Mouse (Mus musculus) embryonic facial prominence, embryonic 10.5 days (tissue): ENCODE measurements at regions not wholly inside any gene's neighbourhood (a gene's known extent, or its start where the extent isn't known, plus 50 kb on each side); places are given as distances from the start of the nearest gene placed in this dataset.

Experiments
- DNase-seq: peaks from one replicate; pipeline ENCODE4 v3.0.0-alpha.2; 2017; ENCODE audit warnings: low spot score
- H3K27ac ChIP-seq: fragments of 300-500 bp; sonication (generic); replicated peaks from 2 replicates; pipeline ENCODE4 v1.5.1; 2016; ENCODE audit warnings: mild to moderate bottlenecking
- H3K27me3 ChIP-seq: fragments of 300-500 bp; sonication (generic); replicated peaks from 2 replicates; pipeline ENCODE4 v1.6.1; 2016; ENCODE audit warnings: low read depth, mild to moderate bottlenecking; ENCODE audit not compliant: poor library complexity, severe bottlenecking
- H3K36me3 ChIP-seq: fragments of 300-500 bp; sonication (generic); replicated peaks from 2 replicates; pipeline ENCODE4 v1.6.1; 2016; ENCODE audit warnings: mild to moderate bottlenecking, moderate library complexity
- H3K4me1 ChIP-seq: fragments of 300-500 bp; sonication (generic); 2 replicates; pipeline ENCODE4 v1.6.1; 2016
- H3K4me3 ChIP-seq: fragments of 300-500 bp; sonication (generic); 2 replicates; pipeline ENCODE4 v1.5.1; 2016; ENCODE audit warnings: mild to moderate bottlenecking, moderate library complexity
- H3K9me3 ChIP-seq: fragments of 300-500 bp; sonication (generic); 2 replicates; pipeline ENCODE4 v1.6.1; 2016; ENCODE audit warnings: mild to moderate bottlenecking
- WGBS: fragments of 180-500 bp; shearing (Covaris S2); methylation state at CpG from one replicate; pipeline ENCODE4 v1.1.7; 2016; 5-methylcytosine and 5-hydroxymethylcytosine counted together

DNA sequence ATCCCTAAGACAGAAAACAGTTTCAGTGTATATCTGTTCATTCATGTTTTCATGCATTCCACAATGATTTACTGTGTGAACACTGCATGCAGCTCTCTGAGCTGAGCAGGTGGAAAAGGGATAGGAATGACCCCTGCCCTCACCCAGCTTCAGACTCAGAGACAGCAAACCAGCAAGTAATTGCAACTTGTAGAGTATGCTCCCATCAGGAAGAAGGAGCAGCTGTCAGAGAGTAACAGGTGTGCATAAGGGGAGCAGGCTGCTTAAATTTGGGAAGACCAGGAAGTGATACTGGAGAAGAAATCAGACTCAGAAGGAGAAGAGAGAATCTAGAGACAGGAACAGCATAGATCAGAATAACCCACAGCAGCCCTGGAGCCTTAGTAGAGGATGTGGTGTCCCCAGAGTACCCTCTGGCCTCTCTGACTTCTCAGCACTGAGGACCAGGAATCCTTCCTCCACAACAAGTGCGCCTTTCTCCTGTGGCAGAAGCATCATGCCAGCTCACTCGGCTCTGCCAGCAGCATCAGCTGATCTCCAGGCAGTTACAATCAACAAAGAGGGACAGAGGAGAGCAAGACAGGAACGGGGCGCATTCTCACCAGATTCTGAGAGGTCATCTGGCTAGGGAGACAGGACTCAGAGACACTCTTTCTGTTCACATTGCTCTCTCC is 116.5 kb upstream of the Ncam1 start:
- peaks cover 9% of the 10 kb centered on the region for H3K4me1 ChIP-seq
- no peak overlapping the region for H3K4me3 ChIP-seq
- no peaks in the 10 kb centered on the region for H3K36me3 ChIP-seq
- no peak overlapping the region for H3K27ac ChIP-seq
- no peaks in the 10 kb centered on the region for H3K9me3 ChIP-seq
- DNase-seq = no peak
- whole genome bisulfite sequencing = 77% methylated on average over 4 of the region's 4 CpGs
- H3K27me3 ChIP-seq = no peaks in the 10 kb centered on the region

DNA sequence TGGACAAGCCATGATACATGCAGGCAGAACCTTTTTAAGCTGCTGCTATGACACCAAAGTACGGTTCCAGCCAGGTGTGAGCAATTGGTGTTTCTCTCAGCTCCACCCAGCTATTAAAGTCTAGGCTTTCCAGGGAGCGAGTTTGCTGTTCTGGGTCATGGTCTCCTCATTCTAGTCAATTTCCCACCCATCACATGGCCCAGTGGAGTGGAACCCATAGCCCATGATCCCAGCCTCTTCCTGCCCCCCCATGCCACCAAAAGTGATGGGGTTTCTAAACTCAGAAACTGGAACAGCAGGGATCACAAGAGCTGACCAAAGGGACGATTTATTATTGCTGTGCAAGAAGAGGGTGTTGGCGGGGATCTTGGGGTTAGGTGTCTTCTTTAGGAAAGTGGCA is 115.0 kb upstream of the Ncam1 start:
- DNase-seq = no peak
- H3K9me3 ChIP-seq = no peaks in the 10 kb centered on the region
- no peak overlapping the region for H3K4me3 ChIP-seq
- peaks cover 9% of the 10 kb centered on the region for H3K4me1 ChIP-seq
- H3K27ac ChIP-seq = no peak overlapping the region
- no peaks in the 10 kb centered on the region for H3K27me3 ChIP-seq
- H3K36me3 ChIP-seq = no peaks in the 10 kb centered on the region
- 87% methylated on average over 4 of the region's 4 CpGs for WGBS

GRCm38 (mm10) chr9:49912306-49912705 is 113.6 kb upstream of the Ncam1 start:
- Histone ChIP-seq H3K27ac (no peak overlapping the region), H3K27me3 (no peaks in the 10 kb centered on the region), H3K9me3 (no peaks in the 10 kb centered on the region), H3K4me3 (no peak overlapping the region), H3K4me1 (peaks cover 9% of the 10 kb centered on the region), H3K36me3 (no peaks in the 10 kb centered on the region)
- DNase-seq = no peak
- 80% methylated on average over 1 of the region's 1 CpGs for WGBS

DNA sequence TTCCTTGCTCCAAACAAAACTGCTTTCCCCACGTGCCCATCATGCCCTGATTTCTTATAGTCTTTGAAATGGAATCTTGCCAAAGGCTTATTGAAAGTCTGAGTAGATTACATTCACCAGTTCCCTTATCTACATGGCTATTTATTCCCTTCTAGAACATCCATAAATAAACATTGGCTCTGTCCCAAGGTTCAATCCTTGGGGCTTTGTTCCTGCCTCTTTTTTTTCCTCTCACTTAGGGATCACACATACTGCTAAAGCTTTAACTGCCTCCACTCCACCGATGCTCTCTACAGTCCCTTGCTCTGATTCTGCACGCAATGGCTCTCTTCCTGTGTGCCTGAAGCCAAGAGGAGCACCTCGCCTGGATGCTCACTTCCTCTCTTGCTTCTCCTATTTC is 107.6 kb upstream of the Ncam1 start:
- no peaks in the 10 kb centered on the region for H3K9me3 ChIP-seq
- no peaks in the 10 kb centered on the region for H3K36me3 ChIP-seq
- 69% methylated on average over 4 of the region's 4 CpGs for WGBS
- no peak for DNase-seq
- no peak overlapping the region for H3K27ac ChIP-seq
- no peaks in the 10 kb centered on the region for H3K27me3 ChIP-seq
- no peaks in the 10 kb centered on the region for H3K4me1 ChIP-seq
- H3K4me3 ChIP-seq = no peak overlapping the region

DNA sequence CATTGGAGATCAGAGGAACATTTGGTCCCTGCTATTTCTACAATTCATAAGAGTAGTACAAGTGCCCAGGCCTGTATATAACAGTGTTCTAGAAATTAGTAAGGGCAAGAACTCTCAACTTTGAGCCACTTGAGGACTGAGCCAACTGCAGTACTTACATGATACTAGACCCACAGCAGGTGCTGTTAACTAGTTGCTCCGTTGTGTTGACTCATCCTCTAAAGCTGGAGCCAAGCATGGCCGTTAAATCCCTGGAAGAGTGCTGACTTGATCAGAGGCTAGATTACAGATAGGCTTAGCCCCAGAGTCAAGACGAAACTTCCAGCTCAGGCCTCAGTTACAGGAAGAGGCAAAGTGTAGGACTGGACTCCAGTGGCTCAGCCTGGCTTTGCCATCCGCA is 107.0 kb upstream of the Ncam1 start:
- no peaks in the 10 kb centered on the region for H3K9me3 ChIP-seq
- WGBS = 88% methylated on average over 4 of the region's 4 CpGs
- no peak for DNase-seq
- 0 out of 2 replicates have a peak, but pooled peaks cover 2% of the 10 kb centered on the region for H3K4me1 ChIP-seq
- H3K27ac ChIP-seq = no peak overlapping the region
- no peaks in the 10 kb centered on the region for H3K36me3 ChIP-seq
- no peaks in the 10 kb centered on the region for H3K27me3 ChIP-seq
- no peak overlapping the region for H3K4me3 ChIP-seq

- no peaks in the 10 kb centered on the region for H3K27me3 ChIP-seq
- H3K36me3 ChIP-seq = no peaks in the 10 kb centered on the region
- 91% methylated on average over 5 of the region's 5 CpGs for WGBS
Measured at GRCm38 (mm10) chr9:49898947-49899346, 100.2 kb upstream of the Ncam1 start.

GRCm38 (mm10) chr9:49884516-49885343 is 86.0 kb upstream of the Ncam1 start:
- Histone ChIP-seq H3K27ac (no peak overlapping the region), H3K4me1 (peaks cover 8% of the 10 kb centered on the region), H3K9me3 (no peaks in the 10 kb centered on the region), H3K4me3 (no peak overlapping the region), H3K27me3 (no peaks in the 10 kb centered on the region), H3K36me3 (no peaks in the 10 kb centered on the region)
- DNase-seq = no peak
- 77% methylated on average over 12 of the region's 12 CpGs for WGBS

More at GRCm38 (mm10) chr9:49898947-49899346, 100.2 kb upstream of the Ncam1 start:
- no peak for DNase-seq
- Histone ChIP-seq H3K4me1 (0 out of 2 replicates have a peak, but pooled peaks cover 4% of the 10 kb centered on the region), H3K27ac (no peak overlapping the region), H3K4me3 (no peak overlapping the region), H3K9me3 (no peaks in the 10 kb centered on the region)

- H3K4me3 ChIP-seq = no peak overlapping the region
- DNase-seq = peak; percentile 16
- no peaks in the 10 kb centered on the region for H3K36me3 ChIP-seq
- H3K27me3 ChIP-seq = no peaks in the 10 kb centered on the region
- WGBS = 28% methylated on average over 3 of the region's 3 CpGs
- no peaks in the 10 kb centered on the region for H3K9me3 ChIP-seq
- H3K27ac ChIP-seq = peak overlapping the region; percentile 24; the same call in 1 of the 2 replicates
- H3K4me1 ChIP-seq = peaks cover 12% of the 10 kb centered on the region
Measured at GRCm38 (mm10) chr9:49879361-49880128, 80.8 kb upstream of the Ncam1 start.

DNA sequence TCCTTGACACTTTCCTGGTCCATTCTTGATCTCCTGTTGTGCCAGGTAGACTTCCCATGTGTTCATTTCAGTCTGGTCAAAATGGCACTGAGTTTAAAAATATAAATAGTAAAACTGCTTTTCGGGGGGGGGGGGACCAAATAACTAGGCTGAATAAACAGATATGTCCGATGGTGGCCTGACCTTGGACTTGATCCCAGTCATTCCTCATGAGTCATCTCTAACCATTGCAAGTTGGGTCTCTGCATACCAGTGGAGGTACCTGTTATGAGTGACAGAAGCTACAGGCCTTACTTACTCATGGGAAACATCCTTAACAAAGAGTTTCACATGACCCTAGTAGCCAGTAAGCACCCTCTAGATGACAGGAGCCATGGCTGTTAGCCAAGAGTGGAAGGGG is 76.2 kb upstream of the Ncam1 start:
- no peak for DNase-seq
- Histone ChIP-seq H3K27ac (no peak overlapping the region), H3K36me3 (no peaks in the 10 kb centered on the region), H3K4me1 (peaks cover 26% of the 10 kb centered on the region), H3K4me3 (no peak overlapping the region), H3K9me3 (no peaks in the 10 kb centered on the region), H3K27me3 (no peaks in the 10 kb centered on the region)
- 85% methylated on average over 2 of the region's 2 CpGs for WGBS

DNA sequence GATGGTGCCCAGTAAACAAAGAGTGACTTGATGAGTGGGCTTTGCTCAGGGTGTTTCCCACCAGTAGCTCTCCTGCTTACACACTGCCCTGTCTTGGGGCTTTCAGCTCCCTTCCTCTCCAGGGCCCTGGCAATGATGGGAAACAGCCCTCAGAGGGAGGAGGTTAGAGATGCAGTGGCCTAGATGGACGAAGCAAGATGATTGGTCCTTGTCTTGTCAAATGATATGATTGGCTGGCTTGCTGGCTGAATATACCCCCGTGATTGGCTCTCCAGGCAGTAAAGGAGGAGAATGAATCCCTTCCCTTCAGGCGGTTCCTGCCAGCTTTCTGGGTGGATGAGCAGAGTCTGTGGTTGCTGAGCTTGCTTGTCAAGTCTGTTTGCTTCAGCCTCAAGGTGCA is 74.8 kb upstream of the Ncam1 start:
- Histone ChIP-seq H3K36me3 (no peaks in the 10 kb centered on the region), H3K27ac (peak overlapping the region; percentile 85), H3K27me3 (no peaks in the 10 kb centered on the region), H3K4me3 (peak overlapping the region; percentile 54), H3K4me1 (peaks cover 17% of the 10 kb centered on the region), H3K9me3 (no peaks in the 10 kb centered on the region)
- DNase-seq = peak; percentile 81
- WGBS = 0% methylated on average over 3 of the region's 3 CpGs

DNA sequence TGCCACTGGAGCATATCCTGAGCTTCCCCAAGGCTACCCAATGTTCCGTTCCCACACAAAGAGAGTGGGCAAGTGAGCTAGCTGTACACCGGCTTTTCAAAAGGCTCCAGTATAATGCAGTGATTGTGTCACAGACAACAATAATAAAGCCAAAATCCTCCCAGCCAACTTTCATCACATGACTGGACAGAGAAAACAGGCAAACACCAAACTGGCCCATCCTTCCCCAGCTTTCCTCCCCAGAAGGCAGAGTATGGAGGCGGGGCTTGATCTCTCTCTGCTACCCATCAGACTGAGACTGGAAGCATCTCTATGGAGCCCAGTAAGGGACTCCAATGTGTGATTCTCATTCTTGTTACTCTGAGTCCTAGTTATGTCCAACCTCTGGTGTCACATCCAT is 52.8 kb upstream of the Ncam1 start:
- WGBS = 86% methylated on average over 3 of the region's 3 CpGs
- DNase-seq = no peak
- Histone ChIP-seq H3K4me3 (no peak overlapping the region), H3K4me1 (peaks cover 13% of the 10 kb centered on the region), H3K9me3 (no peaks in the 10 kb centered on the region), H3K36me3 (no peaks in the 10 kb centered on the region), H3K27me3 (0 out of 2 replicates have a peak, but pooled peaks cover 4% of the 10 kb centered on the region), H3K27ac (no peak overlapping the region)

DNA sequence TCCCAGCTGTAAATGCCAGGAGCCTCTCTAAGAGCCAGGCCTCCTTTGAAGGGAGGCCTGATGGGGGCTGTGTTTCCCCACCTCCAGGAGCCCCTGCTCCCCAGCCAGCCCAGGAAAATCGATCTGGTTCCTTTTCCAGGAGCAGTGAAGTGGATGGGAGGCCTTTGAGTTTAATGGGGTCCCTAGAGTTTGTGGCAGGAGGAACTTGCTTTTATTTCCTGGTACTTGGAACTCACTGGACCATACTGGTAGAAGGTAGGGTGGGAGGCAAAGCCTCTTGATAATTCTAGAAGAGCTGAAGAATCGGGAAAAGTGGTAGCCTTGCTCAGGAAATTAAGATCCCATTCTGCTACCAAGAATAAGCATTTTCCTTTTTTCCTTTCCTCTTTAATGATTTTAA is 50.7 kb upstream of the Ncam1 start:
- WGBS = 45% methylated on average over 2 of the region's 2 CpGs
- no peak for DNase-seq
- no peak overlapping the region for H3K27ac ChIP-seq

More for the DNA sequence above, 50.7 kb upstream of the Ncam1 start:
- no peaks in the 10 kb centered on the region for H3K36me3 ChIP-seq
- no peaks in the 10 kb centered on the region for H3K9me3 ChIP-seq
- H3K27me3 ChIP-seq = 0 out of 2 replicates have a peak, but pooled peaks cover 4% of the 10 kb centered on the region
- H3K4me3 ChIP-seq = no peak overlapping the region
- H3K4me1 ChIP-seq = peaks cover 13% of the 10 kb centered on the region
